Mouse (Mus musculus) adipose tissue, adult 10 weeks (tissue): ENCODE data around the gene Lrrd1. TPM values are rescaled to one million over a fixed set of nuclear protein-coding genes. Genes with fewer than 3 reads are reported as not detected.

Experiments used
- polyA plus RNA-seq: library from polyadenylated mRNA; stranded (reverse); fragments of 350-450 nt; fragmentation: Illumina TruSeq; extraction: RNeasy Lipid Tissue Mini Kit (QIAGEN cat#74804); gene quantifications from one replicate; pipeline ENCODE4 v1.2.3, GENCODE M21; 2014; ENCODE audit warnings: low read depth, low replicate concordance

The Lrrd1 gene
- 0.60 TPM for polyA plus RNA-seq

GRCm38 (mm10) chr5:3845026-3845425 lies at the start of gene Lrrd1:
Lrrd1 (plus strand) TSS chr5:3845173.

GRCm38 (mm10) chr5:3802433-3803291 lies 42.3 kb upstream of the Lrrd1 start, which contains the start of the genes Ankib1 and Krit1:
Ankib1 (minus strand) TSS chr5:3802925.
Krit1 (plus strand) TSS chr5:3803184.

GRCm38 (mm10) chr5:3893459-3894293 lies 48.7 kb downstream of the Lrrd1 start, which contains the start of gene Mterf1a:
Mterf1a (minus strand) TSS chr5:3893933.

Other genes with a start within 250 kb of the Lrrd1 start
- 22.2 TPM for gene Pex1, start 249.1 kb upstream of the Lrrd1 start, polyA plus RNA-seq
- 9.6 TPM for gene Rbm48, start 248.6 kb upstream of the Lrrd1 start, polyA plus RNA-seq
- gene Tmbim7, start 194.0 kb upstream of the Lrrd1 start, polyA plus RNA-seq: 5.0 TPM
- 80.5 TPM for gene Gatad1, start 188.0 kb upstream of the Lrrd1 start, polyA plus RNA-seq
- 13.6 TPM for gene Ankib1, start 42.2 kb upstream of the Lrrd1 start, polyA plus RNA-seq
- gene Krit1, start 42.0 kb upstream of the Lrrd1 start, polyA plus RNA-seq: 23.5 TPM
- 5.5 TPM for gene Mterf1a, start 48.8 kb downstream of the Lrrd1 start, polyA plus RNA-seq
- gene Akap9, start 82.9 kb downstream of the Lrrd1 start, polyA plus RNA-seq: 25.4 TPM